Mouse (Mus musculus) megakaryocyte-erythroid progenitor cell, adult 5-6 weeks (primary cell): Measurements from ENCODE around the gene Phactr1. TPM values are rescaled to one million over a fixed set of nuclear protein-coding genes. Genes with fewer than 3 reads are reported as not detected.

Experiments used
- ATAC-seq: replicated peaks from 2 replicates; pipeline ENCODE4 v1.8.0; 2016; ENCODE audit warnings: mild to moderate bottlenecking, inconsistent platforms; ENCODE audit not compliant: severe bottlenecking, poor library complexity, low FRiP score, low TSS enrichment
- total RNA-seq, 2 experiments: library from RNA; stranded (forward) in 1 of 2; stranded (reverse) in 1 of 2; fragments of 200-1000, 215-1000 nt in 1 of 2; fragments of >200 nt in 1 of 2; fragmentation: Nextera tagmentation in 1 of 2; gene quantifications; 2 replicates each; pipeline ENCODE4 v1.2.3; 2014 to 2017

Gene Phactr1
- total RNA-seq, 2 experiments from 2014 or later = 0.47 TPM; not detected in 1

GRCm38 (mm10) chr13:43146515-43147258 lies 466.3 kb downstream of the Phactr1 start:
- ATAC-seq = no peak

- no peak for ATAC-seq
Observed at GRCm38 (mm10) chr13:43148692-43149091, 468.3 kb downstream of the Phactr1 start.

- no peak for ATAC-seq
Observed at GRCm38 (mm10) chr13:43149661-43150060, 469.2 kb downstream of the Phactr1 start.

GRCm38 (mm10) chr13:43152005-43152520 lies 471.6 kb downstream of the Phactr1 start:
- ATAC-seq = no peak

GRCm38 (mm10) chr13:43157370-43157769 lies 476.9 kb downstream of the Phactr1 start:
- ATAC-seq = no peak

GRCm38 (mm10) chr13:43158281-43158680 lies 477.9 kb downstream of the Phactr1 start:
- ATAC-seq = no peak

- no peak for ATAC-seq
Observed at GRCm38 (mm10) chr13:43159429-43159828, 479.0 kb downstream of the Phactr1 start.

- no peak for ATAC-seq
Observed at GRCm38 (mm10) chr13:43167721-43168120, 487.3 kb downstream of the Phactr1 start.

GRCm38 (mm10) chr13:43171020-43171710 lies 490.7 kb downstream of the Phactr1 start, which contains the start of gene Tbc1d7:
Gene Tbc1d7, minus strand, starts transcription at chr13:43171501.
- peak; percentile 93 for ATAC-seq

GRCm38 (mm10) chr13:43172036-43172713 lies 491.8 kb downstream of the Phactr1 start:
- ATAC-seq = 0 out of 2 replicates have a peak, but pooled peaks have one; percentile 24

- peak; percentile 61 for ATAC-seq
Observed at GRCm38 (mm10) chr13:43173262-43173661, 492.8 kb downstream of the Phactr1 start.

GRCm38 (mm10) chr13:43176676-43177075 lies 496.3 kb downstream of the Phactr1 start:
- no peak for ATAC-seq

- no peak for ATAC-seq
Observed at GRCm38 (mm10) chr13:43177317-43177716, 496.9 kb downstream of the Phactr1 start.

- ATAC-seq = peak; percentile 66; the same call in 1 of the 2 replicates
Observed at GRCm38 (mm10) chr13:43181104-43181503, 500.7 kb downstream of the Phactr1 start.

- peak; percentile 74 for ATAC-seq
Observed at GRCm38 (mm10) chr13:43182465-43183201, 502.2 kb downstream of the Phactr1 start.

- ATAC-seq = no peak
Observed at GRCm38 (mm10) chr13:43183248-43184055, 503.0 kb downstream of the Phactr1 start.

- ATAC-seq = no peak
Observed at GRCm38 (mm10) chr13:43187736-43188135, 507.3 kb downstream of the Phactr1 start.
